Comparison of ENCODE assay signal across 16 mouse cellular contexts in genomic region chr14:101984401-101984800, GRCm38 (mm10).
A peak's percentile ranks its signal among the peaks of the same experiment; 100 is the strongest.
DNase-seq lines count a peak whose midpoint lies in the region; ATAC-seq lines count a peak whose summit lies in the region.
"Had no signal": no experiment of that assay in that cellular context is flagged by ENCODE, and none has a peak within 500 bp of the region (broad histone marks: within the 10 kb centered on the region; RNA-seq: fewer than 3 reads in every experiment).

No protein-coding gene starts in this region.

- H3K27me3 ChIP-seq in kidney, embryonic 15.5 days = no peaks in the 10 kb centered on the region
- no peaks in the 10 kb centered on the region for H3K27me3 ChIP-seq in embryonic facial prominence, embryonic 14.5 days (replicated peaks; ENCODE audit: control insufficient read depth, insufficient read depth, low read length)
- H3K27me3 ChIP-seq in midbrain, embryonic 14.5 days (ENCODE audit: control insufficient read depth, insufficient read depth, low read length) = no peaks in the 10 kb centered on the region
- H3K27me3 ChIP-seq: heart, embryonic 13.5 days; limb, embryonic 15.5 days; megakaryocyte, embryonic 14.5 days had no signal

- DNase-seq in kidney, postnatal 10 days = peak; percentile 30
- peak; percentile 23 for DNase-seq in adipocyte (ENCODE audit: low spot score)
- DNase-seq in embryonic facial prominence, embryonic 14.5 days (ENCODE audit: low spot score) = peak; percentile 93
- peak; percentile 14 for DNase-seq in midbrain, embryonic 14.5 days
- DNase-seq in thymus, postnatal 0 days (ENCODE audit: low spot score) = no peak
- DNase-seq: adrenal gland, postnatal 14 days; cerebellum, adult 11 months; gastrocnemius, adult 2 months; kidney, adult 11 months; right cerebral cortex, adult 18-20 months had no signal

- H3K4me1 ChIP-seq in kidney, embryonic 15.5 days = no peaks in the 10 kb centered on the region
- H3K4me1 ChIP-seq in embryonic facial prominence, embryonic 14.5 days (ENCODE audit: control insufficient read depth, insufficient read depth, low read length) = peaks cover 6% of the 10 kb centered on the region; the same call in 1 of the 2 replicates
- no peaks in the 10 kb centered on the region for H3K4me1 ChIP-seq in midbrain, embryonic 14.5 days (ENCODE audit: control insufficient read depth, insufficient read depth, low read length)
- H3K4me1 ChIP-seq: forebrain, embryonic 10.5 days; limb, embryonic 15.5 days; megakaryocyte, embryonic 14.5 days had no signal

- H3K36me3 ChIP-seq in kidney, embryonic 15.5 days = no peaks in the 10 kb centered on the region
- no peaks in the 10 kb centered on the region for H3K36me3 ChIP-seq in embryonic facial prominence, embryonic 14.5 days (ENCODE audit: control insufficient read depth, insufficient read depth, low read length)
- no peaks in the 10 kb centered on the region for H3K36me3 ChIP-seq in midbrain, embryonic 14.5 days (ENCODE audit: control insufficient read depth, insufficient read depth, low read length)
- H3K36me3 ChIP-seq: forebrain, embryonic 10.5 days; heart, embryonic 13.5 days; limb, embryonic 15.5 days had no signal

- H3K4me2 ChIP-seq in kidney, embryonic 15.5 days = no peak overlapping the region
- H3K4me2 ChIP-seq in embryonic facial prominence, embryonic 14.5 days (ENCODE audit: low read depth, low read length) = no peak overlapping the region
- H3K4me2 ChIP-seq in midbrain, embryonic 14.5 days (ENCODE audit: low read length) = no peak overlapping the region
- H3K4me2 ChIP-seq: heart, embryonic 13.5 days; limb, embryonic 15.5 days had no signal

- no peak overlapping the region for H3K27ac ChIP-seq in kidney, embryonic 15.5 days
- peak overlapping the region; percentile 65; the same call in 1 of the 2 replicates for H3K27ac ChIP-seq in embryonic facial prominence, embryonic 14.5 days (replicated peaks; ENCODE audit: low read depth, low read length)
- H3K27ac ChIP-seq in midbrain, embryonic 14.5 days (replicated peaks; ENCODE audit: low read depth, low read length) = no peak overlapping the region
- H3K27ac ChIP-seq: forebrain, embryonic 10.5 days; gastrocnemius, adult 2 months; heart, embryonic 13.5 days; limb, embryonic 15.5 days had no signal

- H3K9me3 ChIP-seq in kidney, embryonic 15.5 days (replicated peaks) = no peaks in the 10 kb centered on the region
- H3K9me3 ChIP-seq in embryonic facial prominence, embryonic 14.5 days (ENCODE audit: control insufficient read depth, low read length) = no peaks in the 10 kb centered on the region
- H3K9me3 ChIP-seq in midbrain, embryonic 14.5 days (ENCODE audit: control insufficient read depth, low read length) = no peaks in the 10 kb centered on the region
- H3K9me3 ChIP-seq: forebrain, embryonic 10.5 days; heart, embryonic 13.5 days; limb, embryonic 15.5 days had no signal

- H3K4me3 ChIP-seq in kidney, embryonic 15.5 days (replicated peaks) = no peak overlapping the region
- H3K4me3 ChIP-seq in embryonic facial prominence, embryonic 14.5 days (ENCODE audit: low read depth, low read length) = no peak overlapping the region
- H3K4me3 ChIP-seq in midbrain, embryonic 14.5 days (replicated peaks; ENCODE audit: low read depth, low read length) = no peak overlapping the region
- H3K4me3 ChIP-seq: forebrain, embryonic 10.5 days; gastrocnemius, adult 2 months; heart, embryonic 13.5 days; limb, embryonic 15.5 days; megakaryocyte, embryonic 14.5 days had no signal

- ATAC-seq in kidney, embryonic 15.5 days (replicated peaks; ENCODE audit: low FRiP score) = no peak
- ATAC-seq in embryonic facial prominence, embryonic 14.5 days (ENCODE audit: low read depth) = peak; percentile 76
- no peak for ATAC-seq in midbrain, embryonic 14.5 days (ENCODE audit: low FRiP score, low TSS enrichment)
- no peak for ATAC-seq in megakaryocyte-erythroid progenitor cell, adult 5-6 weeks (replicated peaks; ENCODE audit: low FRiP score, low TSS enrichment, poor library complexity, severe bottlenecking)

- H3K9ac ChIP-seq in kidney, embryonic 15.5 days = no peak overlapping the region
- H3K9ac ChIP-seq in embryonic facial prominence, embryonic 14.5 days (ENCODE audit: low read depth, low read length) = no peak overlapping the region
- H3K9ac ChIP-seq in midbrain, embryonic 14.5 days (replicated peaks; ENCODE audit: low read length) = no peak overlapping the region
- H3K9ac ChIP-seq: heart, embryonic 13.5 days; limb, embryonic 15.5 days had no signal

- 15% methylated on average over 2 of the region's 2 CpGs for WGBS in kidney, embryonic 15.5 days
- 15% methylated on average over 2 of the region's 2 CpGs for WGBS in embryonic facial prominence, embryonic 14.5 days
- WGBS in midbrain, embryonic 14.5 days = 24% methylated on average over 2 of the region's 2 CpGs
